Mouse (Mus musculus): ENCODE measurements around the gene Cep135.

The Cep135 gene

GRCm38 (mm10) chr5:76684658-76685605 is 96.4 kb downstream of the Cep135 start:
- DNase-seq (ENCODE audit: low read depth, low spot score), result no peak

GRCm38 (mm10) chr5:76687961-76688600 is 99.6 kb downstream of the Cep135 start:
- DNase-seq (ENCODE audit: low read depth, low spot score), result no peak

GRCm38 (mm10) chr5:76688643-76689042 is 100.1 kb downstream of the Cep135 start:
- DNase-seq (ENCODE audit: low read depth, low spot score), result no peak

- no peak for DNase-seq (ENCODE audit: low read depth, low spot score)
These were observed 101.7 kb downstream of the Cep135 start for GRCm38 (mm10) chr5:76690177-76690593.

- no peak for DNase-seq (ENCODE audit: low read depth, low spot score)
These were observed 102.8 kb downstream of the Cep135 start for GRCm38 (mm10) chr5:76691251-76691650.

GRCm38 (mm10) chr5:76691706-76692424 is 103.4 kb downstream of the Cep135 start:
- no peak for DNase-seq (ENCODE audit: low read depth, low spot score)

All from forelimb bud, embryonic 11.5 days (tissue).